Mouse (Mus musculus) embryonic fibroblast, embryonic 13.5 days (primary cell): ENCODE measurements around the gene Lrpap1.

Source experiments
- CTCF ChIP-seq: IDR thresholded peaks from 2 replicates; pipeline ENCODE4 v1.5.1; 2011; ENCODE audit warnings: mild to moderate bottlenecking, control low read depth, low read length, moderate library complexity, borderline replicate concordance; ENCODE audit not compliant: insufficient read depth
- POLR2A ChIP-seq: IDR thresholded peaks from 2 replicates; pipeline ENCODE4 v1.6.1; 2011; ENCODE audit warnings: low read depth, mild to moderate bottlenecking, control low read depth, low read length, moderate library complexity

- TF ChIP-seq CTCF: peak; percentile 49; the same call in 1 of the 2 replicates
- TF ChIP-seq POLR2A: no peak
Observed at GRCm38 (mm10) chr5:35043110-35043451, 62.5 kb downstream of the Lrpap1 start.
